Mouse (Mus musculus) layer of hippocampus, postnatal 10 days (tissue): Measurements from ENCODE around the gene Camk1. TPM values are rescaled to one million over a fixed set of nuclear protein-coding genes. Genes with fewer than 3 reads are reported as not detected.

Experiments used
- DNase-seq, 2 experiments: peaks; one replicate each; pipeline ENCODE4 v3.0.0; 2021; ENCODE audit warnings: low spot score in 2 of 2
- long read RNA-seq: library from polyadenylated mRNA; stranded (forward); transcript quantifications from one replicate; pipeline ENCODE4 v2.0.0, GENCODE M21; 2023
- total RNA-seq, 2 experiments: library from RNA; stranded (reverse); gene quantifications; 2 replicates each; pipeline ENCODE4 v1.2.3; 2021

The Camk1 gene
- total RNA-seq, result 10 to 100 TPM; 59.5 to 64.3 TPM
- long read RNA-seq, transcript Camk1-202 (11 exons, 1,486 nt), result minor isoform, 7 of 103 reads
- long read RNA-seq, transcript Camk1-201 (12 exons, 1,496 nt), result major isoform, 81 of 103 reads
- long read RNA-seq, partial matches to known transcripts, result 8 of 103 reads
- long read RNA-seq, other reads (novel, unspliced or antisense), result 7 of 103 reads

DNA sequence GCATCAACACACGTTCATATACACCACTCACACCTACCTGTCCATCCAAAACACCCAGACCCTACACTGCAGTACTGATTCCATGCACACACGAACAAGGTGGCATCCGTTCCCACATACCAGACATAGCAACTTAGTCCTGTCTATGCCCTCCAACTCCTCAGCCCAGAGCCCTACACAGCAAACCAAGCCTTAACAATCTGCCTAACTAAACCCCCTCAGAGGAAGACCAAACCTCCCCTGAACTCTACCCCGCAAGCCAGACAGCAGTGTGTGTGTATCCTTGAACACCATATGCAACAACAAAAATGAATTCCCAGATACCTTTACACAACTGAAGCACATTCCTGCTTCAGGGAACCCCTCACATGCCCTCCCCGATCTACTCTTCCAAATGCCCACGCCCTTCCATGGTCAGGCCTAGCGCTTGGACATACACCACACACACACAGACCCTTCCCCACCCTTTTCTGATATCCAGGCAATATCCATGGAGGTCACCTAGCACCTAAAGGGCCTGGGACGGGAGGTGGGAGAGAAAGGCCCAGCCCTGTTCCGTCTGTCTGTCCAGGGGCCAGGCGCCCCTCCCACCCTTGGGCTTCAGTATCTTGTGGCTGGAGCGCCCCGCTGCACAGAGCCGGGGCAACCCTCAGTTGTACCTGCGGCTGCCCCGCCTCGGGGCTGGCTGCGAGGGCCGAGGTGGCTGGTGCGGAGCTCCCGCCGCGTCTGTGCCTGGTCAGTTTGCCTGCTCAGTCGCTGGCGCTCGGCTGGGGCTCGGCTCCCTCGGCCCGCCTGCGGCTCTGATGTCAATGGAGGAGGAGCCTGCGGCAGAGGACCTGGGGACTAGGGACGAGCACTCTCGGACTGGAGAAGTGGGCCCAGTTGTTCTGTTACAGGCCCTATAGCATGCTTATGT lies at the start of gene Camk1:
TSS of gene Camk1 (minus strand) at position 808 of the 916 bp plus-strand sequence.
- peak; percentile 66 to 76 for DNase-seq

DNA sequence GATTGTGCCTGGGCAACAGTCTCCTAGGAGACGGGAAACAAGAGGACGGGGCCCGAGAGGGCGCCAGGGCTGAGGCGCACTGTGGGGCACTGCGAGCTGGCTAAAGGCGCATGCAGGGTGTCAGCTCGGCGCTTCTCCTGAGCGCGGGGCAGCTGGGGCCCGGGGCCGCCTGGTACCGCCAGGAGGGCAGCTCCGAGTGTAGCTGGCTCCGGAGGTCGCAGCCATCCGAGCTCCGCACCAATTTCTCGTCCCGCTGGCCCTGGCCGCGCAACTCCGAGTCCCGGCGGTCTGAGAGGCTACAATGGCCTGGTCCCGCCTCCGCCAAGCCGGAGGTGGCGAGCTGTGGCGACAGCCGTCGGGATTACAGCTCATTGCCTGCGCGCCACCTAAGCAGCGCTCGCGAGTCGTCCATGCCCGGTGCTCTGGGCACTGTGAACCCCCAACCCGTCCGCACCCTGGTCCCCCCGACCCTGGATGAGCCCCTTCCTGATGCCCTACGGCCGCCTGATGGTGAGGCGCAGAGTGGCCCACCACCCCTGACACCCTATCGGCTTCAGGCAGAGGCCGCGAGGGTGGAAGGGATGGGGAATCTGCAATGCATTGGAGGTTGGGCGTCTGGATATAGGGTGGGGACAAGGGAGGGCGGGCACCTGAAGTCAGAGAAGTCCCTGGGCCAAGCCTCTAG lies 48.7 kb upstream of the Camk1 start:
- DNase-seq, result peak; percentile 71 to 73

- DNase-seq, result no peak
Observed at GRCm38 (mm10) chr6:113392015-113392386, 48.2 kb upstream of the Camk1 start.

GRCm38 (mm10) chr6:113390715-113391114 lies 46.9 kb upstream of the Camk1 start:
- no peak for DNase-seq

GRCm38 (mm10) chr6:113388960-113389359 lies 45.2 kb upstream of the Camk1 start, which contains the start of gene Ttll3:
Ttll3 (plus strand) TSS chr6:113389260.
- no peak for DNase-seq

DNA sequence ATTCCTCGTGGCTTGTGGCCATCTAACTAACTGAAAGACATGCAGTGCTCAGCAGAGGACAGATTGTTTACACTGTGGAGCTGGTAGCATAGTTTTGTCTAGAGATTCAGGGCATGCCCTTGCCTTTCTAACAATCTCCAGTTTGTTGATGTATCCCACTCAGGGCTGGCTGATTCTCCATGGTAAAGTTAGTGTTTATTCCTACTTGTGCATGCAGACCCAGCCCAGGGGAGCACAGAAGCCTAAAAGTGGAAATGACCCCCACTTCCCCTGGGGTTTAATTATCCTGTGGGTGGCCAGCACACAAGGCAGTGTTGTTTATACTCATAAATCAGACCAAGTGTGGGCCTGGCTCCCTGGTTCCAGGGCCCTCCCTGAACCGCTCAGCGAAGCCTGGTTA lies 42.2 kb upstream of the Camk1 start:
- no peak for DNase-seq

DNA sequence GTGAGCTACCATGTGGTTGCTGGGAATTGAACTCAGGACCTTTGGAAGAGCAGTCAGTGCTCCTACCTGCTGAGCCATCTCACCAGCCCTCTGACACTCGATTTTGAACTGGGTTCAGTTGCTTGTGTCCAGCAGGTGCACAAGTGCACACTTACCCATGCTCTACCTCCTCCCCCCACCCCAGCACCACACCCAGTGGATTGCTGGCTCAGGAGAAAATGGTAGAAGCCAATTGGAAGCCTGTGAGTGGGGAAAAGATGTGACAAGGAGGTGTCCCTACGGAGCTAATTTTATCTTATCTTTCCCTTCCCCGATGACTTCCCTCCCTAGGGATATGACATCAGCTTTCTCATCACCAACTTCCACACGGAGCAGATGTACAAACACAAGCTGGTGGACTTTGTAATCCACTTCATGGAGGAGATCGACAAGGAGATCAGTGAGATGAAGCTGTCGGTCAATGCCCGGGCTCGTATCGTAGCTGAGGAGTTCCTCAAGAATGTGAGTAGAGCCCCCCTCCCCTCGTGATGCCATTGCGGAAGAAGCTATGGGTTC lies 41.5 kb upstream of the Camk1 start:
- DNase-seq, result no peak

DNA sequence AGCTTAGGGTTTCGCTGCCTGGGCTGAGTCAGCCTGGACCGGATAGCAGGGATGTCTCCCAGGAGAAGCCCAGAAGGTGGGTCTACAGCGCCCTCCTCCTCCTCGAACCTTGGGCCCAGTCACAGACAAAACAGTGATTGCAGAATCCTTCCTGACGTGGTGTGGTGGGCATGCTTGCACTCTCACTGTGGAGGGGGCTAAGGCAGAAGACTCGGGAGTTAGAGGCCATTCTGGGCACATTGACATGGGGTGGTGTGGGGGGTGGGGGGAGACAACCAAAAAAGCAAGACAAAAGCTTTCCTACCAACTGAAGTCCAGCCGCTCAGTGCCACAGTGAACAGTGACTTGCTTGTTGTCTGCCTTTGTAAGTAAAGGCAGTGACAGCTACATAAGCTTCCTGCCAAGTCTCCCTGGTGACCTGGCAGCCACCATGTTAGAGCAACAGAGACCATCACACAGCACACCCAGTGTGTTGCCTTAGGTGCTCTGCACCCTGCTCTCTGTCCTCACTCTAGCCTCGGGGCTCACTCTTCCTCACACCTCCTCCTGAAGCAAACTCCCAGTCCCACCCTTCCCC lies 40.7 kb upstream of the Camk1 start:
- DNase-seq, result peak; percentile 45 to 53

GRCm38 (mm10) chr6:113380480-113380879 lies 36.7 kb upstream of the Camk1 start:
- DNase-seq, result no peak

DNA sequence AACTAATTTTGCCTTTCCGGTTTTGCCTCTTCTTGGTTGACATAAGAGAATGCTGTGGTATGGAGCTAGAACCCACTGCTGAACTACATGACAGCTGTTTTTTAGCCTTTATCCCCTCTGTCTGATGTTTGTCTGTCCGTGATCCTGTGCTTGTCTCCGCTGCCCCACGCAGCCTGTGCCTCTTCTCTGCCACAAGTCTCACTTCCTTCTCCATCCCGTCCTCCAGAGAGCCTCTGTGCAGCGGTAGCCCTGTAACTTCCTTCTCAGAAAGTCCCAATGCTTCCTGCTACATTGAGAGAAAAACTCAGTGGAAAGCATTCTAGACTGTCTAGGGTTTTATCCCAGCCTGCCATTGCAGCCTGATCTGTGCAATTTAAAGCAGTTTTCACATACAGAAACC lies 35.5 kb upstream of the Camk1 start:
- DNase-seq, result no peak

DNA sequence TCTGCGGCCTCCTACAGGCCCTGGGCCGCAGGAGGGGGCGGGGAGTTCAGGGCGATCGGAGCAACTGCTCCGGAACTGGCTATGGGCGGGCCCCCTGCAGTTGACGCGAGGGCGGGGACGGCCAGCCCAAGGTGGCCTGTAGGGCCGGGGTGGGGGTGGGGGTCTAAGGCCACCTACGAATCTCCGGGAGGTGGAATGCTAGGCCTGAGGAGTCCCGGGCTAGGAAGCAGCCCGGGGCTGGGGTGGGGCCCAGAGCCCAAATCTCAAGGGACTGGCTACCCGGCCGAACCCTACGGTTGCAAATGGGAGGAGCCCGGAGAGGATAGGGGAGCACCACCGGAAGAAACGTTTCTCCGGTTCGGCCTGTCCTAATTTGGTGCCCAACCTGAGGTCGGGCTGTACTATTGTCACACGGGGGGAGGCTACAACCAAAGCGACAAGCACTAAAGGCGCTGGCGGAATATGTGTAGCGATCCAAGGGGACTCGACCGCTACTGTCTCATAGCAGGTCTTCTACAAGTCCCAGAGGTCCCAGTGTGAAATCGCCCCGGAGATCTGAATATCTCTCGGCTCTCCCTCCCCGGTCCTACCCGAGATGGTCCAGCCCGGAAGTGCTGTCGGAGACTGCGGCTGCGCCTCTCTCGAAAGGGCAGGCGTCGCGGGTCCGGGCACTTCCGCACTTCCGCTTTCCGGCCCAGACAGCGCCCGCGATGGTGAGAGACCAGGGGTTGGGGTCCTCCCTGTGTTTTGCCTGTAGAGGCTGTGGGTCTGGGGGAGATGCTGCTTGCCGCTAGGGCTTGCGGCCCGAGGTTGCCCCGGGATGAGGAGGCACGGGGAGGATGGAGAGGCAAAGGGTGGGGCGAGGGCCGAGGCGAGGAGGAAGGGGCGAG lies 34.0 kb upstream of the Camk1 start, which contains the start of the genes Tada3 and Arpc4:
TSS of gene Tada3 (minus strand) at position 388 of the 890 bp plus-strand sequence.
TSS of gene Arpc4 (plus strand) at position 620 of the 890 bp plus-strand sequence.
- peak; percentile 90 to 92 for DNase-seq

DNA sequence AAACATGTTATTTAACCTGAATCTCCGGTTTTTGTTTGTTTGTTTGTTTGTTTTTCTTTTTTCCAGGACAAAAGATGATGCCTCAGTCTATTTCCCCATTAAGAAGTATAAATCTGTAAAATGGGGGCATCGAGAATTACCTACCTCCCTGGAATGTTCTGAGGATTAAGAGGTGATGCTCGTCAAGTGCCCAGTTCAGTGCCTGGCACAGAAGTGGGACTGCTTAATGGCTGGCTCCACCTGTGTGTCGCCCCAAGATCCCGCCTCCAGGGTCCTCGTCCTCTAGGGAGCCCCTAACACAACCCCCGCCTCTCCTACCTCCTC lies 33.4 kb upstream of the Camk1 start:
- no peak for DNase-seq

- no peak for DNase-seq
Observed at GRCm38 (mm10) chr6:113373491-113373890, 29.7 kb upstream of the Camk1 start.

- DNase-seq, result no peak
Observed at GRCm38 (mm10) chr6:113370194-113370929, 26.6 kb upstream of the Camk1 start.

DNA sequence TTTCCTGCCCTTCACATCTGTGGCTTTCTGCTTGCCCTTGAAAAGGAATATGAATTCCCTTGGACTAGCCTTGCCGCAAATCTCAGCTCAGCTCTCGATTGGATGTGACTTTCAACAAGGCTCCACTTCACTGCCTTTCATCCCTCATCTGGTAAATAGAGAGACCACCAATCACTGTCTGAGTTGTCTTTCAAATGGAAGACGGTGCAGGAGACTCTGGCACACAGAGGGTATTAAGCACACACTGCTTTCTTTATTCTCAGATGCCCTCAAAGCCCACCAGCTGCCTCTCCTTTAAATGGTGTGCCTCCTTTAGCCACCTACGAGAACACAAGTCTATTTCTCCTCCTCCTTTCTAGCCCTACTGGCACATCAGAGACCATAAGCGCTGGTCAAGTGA lies 24.8 kb upstream of the Camk1 start:
- DNase-seq, result no peak

DNA sequence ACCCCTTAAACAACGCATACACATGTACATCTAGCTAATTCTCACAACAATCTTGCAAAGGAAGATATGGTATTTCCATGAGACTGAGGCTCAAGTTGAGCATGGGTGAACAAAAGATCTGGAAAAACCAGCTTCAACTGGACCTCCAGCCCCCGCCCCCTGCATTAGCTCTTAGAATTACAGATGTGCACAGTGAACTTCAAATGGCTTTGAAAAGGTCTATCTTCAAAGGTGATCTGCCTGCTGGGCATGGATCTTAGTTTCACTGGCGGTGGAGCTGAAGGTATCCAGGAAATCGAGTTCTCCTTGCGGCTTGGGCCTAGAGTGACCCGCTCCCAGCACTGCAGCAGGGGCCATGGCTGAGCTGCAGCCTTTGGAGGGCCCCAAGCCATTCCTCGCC lies 24.3 kb upstream of the Camk1 start:
- DNase-seq, result no peak

DNA sequence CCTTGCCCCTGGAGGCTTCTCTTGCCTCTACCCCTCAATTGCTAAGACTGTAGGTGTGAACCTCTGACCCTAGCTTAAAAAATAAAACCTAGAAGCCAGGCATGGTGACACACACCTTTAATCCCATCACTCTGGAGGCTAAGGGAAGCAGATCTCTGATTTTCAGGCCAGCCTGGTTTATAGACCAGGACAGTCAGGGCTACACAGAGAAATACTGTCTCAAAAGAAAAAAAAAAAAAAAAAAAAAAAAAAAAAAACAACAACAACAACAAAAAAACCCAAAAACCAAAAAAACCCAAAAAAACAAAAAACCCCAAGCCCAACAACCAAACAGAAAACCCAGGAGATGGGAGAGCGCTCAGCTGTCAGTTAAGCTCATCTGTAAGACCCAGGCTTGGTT lies 23.8 kb upstream of the Camk1 start:
- DNase-seq, result no peak

GRCm38 (mm10) chr6:113366639-113367038 lies 22.9 kb upstream of the Camk1 start:
- DNase-seq, result no peak

DNA sequence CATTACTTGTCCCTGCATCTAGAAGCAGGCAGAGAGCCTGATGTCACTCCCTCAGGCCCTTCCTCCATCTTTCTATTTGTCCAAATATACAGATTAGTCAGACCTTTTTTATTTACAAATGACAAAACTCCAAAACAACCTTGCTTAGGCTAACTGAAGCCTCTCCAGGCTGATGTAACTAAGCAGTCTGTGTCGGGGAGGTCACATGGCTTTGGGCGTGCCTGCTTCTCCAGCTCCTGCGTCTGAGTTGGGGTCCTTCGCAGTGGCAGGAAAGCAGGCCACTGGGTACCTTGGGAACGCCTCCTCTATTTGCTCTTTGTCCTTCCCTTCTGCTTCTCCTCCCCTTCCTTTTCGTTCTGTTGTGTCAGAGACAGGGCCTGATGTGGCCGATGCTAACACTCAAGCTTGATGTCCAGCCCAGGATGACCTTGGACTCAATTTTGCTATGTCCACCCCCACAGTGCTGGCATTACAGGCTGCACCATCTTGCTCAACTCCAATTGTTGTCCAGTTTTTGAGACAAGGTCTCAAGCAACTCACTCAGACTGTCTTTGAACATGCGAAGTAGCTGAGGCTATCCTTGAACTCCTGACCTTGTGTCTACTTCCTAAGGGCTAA lies 20.8 kb upstream of the Camk1 start:
- no peak for DNase-seq
